Comparison of ENCODE assay signal across 7 mouse cellular contexts in the genomic region with DNA sequence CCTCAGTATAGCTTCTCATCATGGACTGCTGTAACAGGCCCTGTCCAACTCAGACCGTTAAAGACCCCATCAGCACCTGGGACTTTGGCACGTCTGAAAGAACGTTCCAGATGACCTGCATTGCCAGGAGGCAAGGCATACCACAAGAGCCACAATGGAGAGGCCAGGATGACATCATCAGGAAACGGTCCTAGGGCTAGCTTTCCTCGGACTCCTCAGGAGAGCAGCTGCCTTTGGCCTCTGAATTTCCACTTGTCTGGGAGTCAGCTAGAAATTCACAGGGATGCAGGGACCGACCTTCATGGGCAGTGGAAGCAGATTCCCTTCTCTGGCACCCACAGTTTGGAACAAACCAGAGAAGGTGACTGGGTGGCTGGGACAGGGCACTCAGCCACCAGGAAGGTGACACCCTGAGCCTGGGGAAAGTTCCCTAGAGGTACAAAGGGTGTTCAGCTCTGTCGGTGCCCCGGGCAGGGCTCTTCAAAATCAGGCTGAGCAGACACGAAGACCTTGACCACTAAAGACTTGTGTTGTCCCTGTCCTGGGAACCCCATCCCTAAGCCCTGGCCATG. TPM values are rescaled to one million over a fixed set of nuclear protein-coding genes. Genes with fewer than 3 reads are reported as not detected.
DNase-seq lines count a peak whose midpoint lies in the region; ATAC-seq and TF ChIP-seq lines count a peak whose summit lies in the region.

No protein-coding gene starts in this region.

- TF ChIP-seq CTCF in C2C12 (IDR thresholded peaks at IDR 0.05; ENCODE audit: control insufficient read depth, insufficient read depth, insufficient read length) = no peak

- H3K27ac ChIP-seq in brown adipose tissue, adult 24 weeks (replicated peaks; ENCODE audit: low read depth, low read length) = peak overlapping the region; percentile 57
- peak overlapping the region; percentile 58; the same call in 1 of the 2 replicates for H3K27ac ChIP-seq in heart, embryonic 15.5 days
- peak overlapping the region; percentile 94 for H3K27ac ChIP-seq in limb, embryonic 12.5 days

- no peaks in the 10 kb centered on the region for H3K9me3 ChIP-seq in heart, embryonic 15.5 days (replicated peaks)
- H3K9me3 ChIP-seq in limb, embryonic 12.5 days = no peaks in the 10 kb centered on the region

- H3ac ChIP-seq in C2C12 (ENCODE audit: control insufficient read depth, insufficient read length, low read depth) = peak overlapping the region; percentile 9

- no peak overlapping the region for H3K4me2 ChIP-seq in heart, embryonic 15.5 days
- H3K4me2 ChIP-seq in limb, embryonic 12.5 days = peak overlapping the region; percentile 39

- no peak for ATAC-seq in heart, embryonic 15.5 days (replicated peaks; ENCODE audit: insufficient number of reproducible peaks, insufficient read depth, low FRiP score, low read depth)
- ATAC-seq in limb, embryonic 12.5 days (ENCODE audit: insufficient number of reproducible peaks, insufficient read depth, low FRiP score, low TSS enrichment, low read depth) = no peak
- no peak for ATAC-seq in megakaryocyte-erythroid progenitor cell, adult 5-6 weeks (replicated peaks; ENCODE audit: low FRiP score, low TSS enrichment, poor library complexity, severe bottlenecking)
- ATAC-seq in megakaryocyte progenitor cell, adult 5-6 weeks (replicated peaks; ENCODE audit: poor library complexity) = no peak

- DNase-seq in layer of hippocampus, adult 11-12 months (ENCODE audit: low spot score) = no peak

- peaks cover 84% of the 10 kb centered on the region for H3K79me2 ChIP-seq in C2C12 (ENCODE audit: control insufficient read depth, insufficient read depth)

- WGBS in heart, embryonic 15.5 days = 44% methylated on average over 9 of the region's 9 CpGs
- WGBS in limb, embryonic 12.5 days = 27% methylated on average over 9 of the region's 9 CpGs

- H3K4me1 ChIP-seq in brown adipose tissue, adult 24 weeks (ENCODE audit: control insufficient read depth, insufficient read depth, insufficient read length, low read length) = peaks cover 59% of the 10 kb centered on the region
- H3K4me1 ChIP-seq in heart, embryonic 15.5 days (replicated peaks) = peaks cover 79% of the 10 kb centered on the region
- H3K4me1 ChIP-seq in limb, embryonic 12.5 days (replicated peaks) = peaks cover 99% of the 10 kb centered on the region

- H3K9ac ChIP-seq in heart, embryonic 15.5 days = 0 out of 2 replicates have a peak overlapping the region, but pooled peaks have one; percentile 3
- peak overlapping the region; percentile 37 for H3K9ac ChIP-seq in limb, embryonic 12.5 days (replicated peaks)

- H3K36me3 ChIP-seq in C2C12 (ENCODE audit: control insufficient read depth, insufficient read depth) = peaks cover 6% of the 10 kb centered on the region
- H3K36me3 ChIP-seq in heart, embryonic 15.5 days = no peaks in the 10 kb centered on the region
- no peaks in the 10 kb centered on the region for H3K36me3 ChIP-seq in limb, embryonic 12.5 days

- no peak overlapping the region for H3K4me3 ChIP-seq in C2C12 (ENCODE audit: insufficient read depth, poor library complexity, severe bottlenecking)
- no peak overlapping the region for H3K4me3 ChIP-seq in brown adipose tissue, adult 24 weeks (ENCODE audit: insufficient read depth, low read depth, low read length)
- H3K4me3 ChIP-seq in heart, embryonic 15.5 days = no peak overlapping the region
- no peak overlapping the region for H3K4me3 ChIP-seq in limb, embryonic 12.5 days (replicated peaks)

- peaks cover 38% of the 10 kb centered on the region for H3K79me3 ChIP-seq in C2C12 (ENCODE audit: low read depth)

- H3K27me3 ChIP-seq in C2C12 (ENCODE audit: control insufficient read depth, insufficient read depth, insufficient read length) = no peaks in the 10 kb centered on the region
- no peaks in the 10 kb centered on the region for H3K27me3 ChIP-seq in heart, embryonic 15.5 days
- no peaks in the 10 kb centered on the region for H3K27me3 ChIP-seq in limb, embryonic 12.5 days

TF ChIP-seq in C2C12, 6 proteins besides CTCF, POLR2A, EP300 and RAD21:
- TF ChIP-seq MAX (IDR thresholded peaks at IDR 0.05) (no peak), USF1 (IDR thresholded peaks at IDR 0.05; ENCODE audit: low read depth) (no peak), MYOD1 (IDR thresholded peaks at IDR 0.05; ENCODE audit: control insufficient read depth, insufficient read length, low read depth) (peak; percentile 77)

RNA-seq across cellular contexts. Expression of a gene that starts 21.7 kb away (rescaled TPM):
- polyA plus RNA-seq in C2C12 (2012; fragmentation: generic; extraction: Trizol) = 34.6 TPM
- polyA plus RNA-seq in brown adipose tissue, adult 24 weeks (2012; ENCODE audit: insufficient read depth, insufficient read length, missing spikeins) = 28.6 and 39.1 TPM in 2 replicates
- 12.4 and 16.8 TPM in 2 replicates for polyA plus RNA-seq in heart, embryonic 15.5 days (2015; fragmentation: Nextera tagmentation; extraction: Ambion mirVana)
- polyA plus RNA-seq in limb, embryonic 12.5 days (2016; fragmentation: Nextera tagmentation; extraction: Ambion mirVana) = 16.7 and 17.2 TPM in 2 replicates
- 71.7 and 84.7 TPM in 2 replicates for total RNA-seq in megakaryocyte-erythroid progenitor cell, adult 5-6 weeks (2014; fragmentation: Nextera tagmentation)
- total RNA-seq in megakaryocyte-erythroid progenitor cell, adult 5-6 weeks (2017) = 16.0 and 19.1 TPM in 2 replicates
- total RNA-seq in megakaryocyte progenitor cell, adult 5-6 weeks (2015) = 37.0 and 38.8 TPM in 2 replicates
- 15.7 and 17.7 TPM in 2 replicates for total RNA-seq in megakaryocyte progenitor cell, adult 5-6 weeks (2017)

RNA-seq across cellular contexts. Expression of a gene that starts 22.0 kb away (rescaled TPM):
- 0.33 TPM for polyA plus RNA-seq in C2C12 (2012; fragmentation: generic; extraction: Trizol)
- not detected in 2 replicates for polyA plus RNA-seq in brown adipose tissue, adult 24 weeks (2012; ENCODE audit: insufficient read depth, insufficient read length, missing spikeins)
- 0.19 and 0.46 TPM in 2 replicates for polyA plus RNA-seq in heart, embryonic 15.5 days (2015; fragmentation: Nextera tagmentation; extraction: Ambion mirVana)
- polyA plus RNA-seq in limb, embryonic 12.5 days (2016; fragmentation: Nextera tagmentation; extraction: Ambion mirVana) = 0.64 and 0.93 TPM in 2 replicates
- 6.4 and 9.0 TPM in 2 replicates for total RNA-seq in megakaryocyte-erythroid progenitor cell, adult 5-6 weeks (2014; fragmentation: Nextera tagmentation)
- 6.3 and 7.9 TPM in 2 replicates for total RNA-seq in megakaryocyte-erythroid progenitor cell, adult 5-6 weeks (2017)
- total RNA-seq in megakaryocyte progenitor cell, adult 5-6 weeks (2015) = not detected in 2 replicates
- total RNA-seq in megakaryocyte progenitor cell, adult 5-6 weeks (2017) = 0.81 and 1.1 TPM in 2 replicates

RNA-seq across cellular contexts. Expression of a gene that starts 45.6 kb away (rescaled TPM):
- polyA plus RNA-seq in C2C12 (2012; fragmentation: generic; extraction: Trizol) = 17.2 TPM
- 11.3 and 15.3 TPM in 2 replicates for polyA plus RNA-seq in brown adipose tissue, adult 24 weeks (2012; ENCODE audit: insufficient read depth, insufficient read length, missing spikeins)
- polyA plus RNA-seq in heart, embryonic 15.5 days (2015; fragmentation: Nextera tagmentation; extraction: Ambion mirVana) = 11.0 and 12.7 TPM in 2 replicates
- 16.9 and 19.1 TPM in 2 replicates for polyA plus RNA-seq in limb, embryonic 12.5 days (2016; fragmentation: Nextera tagmentation; extraction: Ambion mirVana)
- 9.9 and 11.8 TPM in 2 replicates for total RNA-seq in megakaryocyte-erythroid progenitor cell, adult 5-6 weeks (2014; fragmentation: Nextera tagmentation)
- 5.5 and 6.9 TPM in 2 replicates for total RNA-seq in megakaryocyte-erythroid progenitor cell, adult 5-6 weeks (2017)
- 2.0 and 2.3 TPM in 2 replicates for total RNA-seq in megakaryocyte progenitor cell, adult 5-6 weeks (2015)
- 4.7 and 5.8 TPM in 2 replicates for total RNA-seq in megakaryocyte progenitor cell, adult 5-6 weeks (2017)

RNA-seq across cellular contexts. Expression of a gene that starts 45.8 kb away (rescaled TPM):
- polyA plus RNA-seq in C2C12 (2012; fragmentation: generic; extraction: Trizol) = 50.2 TPM
- polyA plus RNA-seq in brown adipose tissue, adult 24 weeks (2012; ENCODE audit: insufficient read depth, insufficient read length, missing spikeins) = 10.3 and 13.0 TPM in 2 replicates
- polyA plus RNA-seq in heart, embryonic 15.5 days (2015; fragmentation: Nextera tagmentation; extraction: Ambion mirVana) = 23.4 and 32.9 TPM in 2 replicates
- 48.8 and 50.3 TPM in 2 replicates for polyA plus RNA-seq in limb, embryonic 12.5 days (2016; fragmentation: Nextera tagmentation; extraction: Ambion mirVana)
- total RNA-seq in megakaryocyte-erythroid progenitor cell, adult 5-6 weeks (2014; fragmentation: Nextera tagmentation) = 28.3 and 41.7 TPM in 2 replicates
- total RNA-seq in megakaryocyte-erythroid progenitor cell, adult 5-6 weeks (2017) = 40.4 and 40.6 TPM in 2 replicates
- 11.8 and 13.3 TPM in 2 replicates for total RNA-seq in megakaryocyte progenitor cell, adult 5-6 weeks (2015)
- total RNA-seq in megakaryocyte progenitor cell, adult 5-6 weeks (2017) = 34.9 and 35.8 TPM in 2 replicates

RNA-seq across cellular contexts. Expression of a gene that starts 55.8 kb away (rescaled TPM):
- 6.1 TPM for polyA plus RNA-seq in C2C12 (2012; fragmentation: generic; extraction: Trizol)
- polyA plus RNA-seq in brown adipose tissue, adult 24 weeks (2012; ENCODE audit: insufficient read depth, insufficient read length, missing spikeins) = 4.3 and 5.7 TPM in 2 replicates
- polyA plus RNA-seq in heart, embryonic 15.5 days (2015; fragmentation: Nextera tagmentation; extraction: Ambion mirVana) = 2.7 and 5.0 TPM in 2 replicates
- polyA plus RNA-seq in limb, embryonic 12.5 days (2016; fragmentation: Nextera tagmentation; extraction: Ambion mirVana) = 6.1 and 6.2 TPM in 2 replicates
- 0.35 and 1.6 TPM in 2 replicates for total RNA-seq in megakaryocyte-erythroid progenitor cell, adult 5-6 weeks (2014; fragmentation: Nextera tagmentation)
- 0.09 and 1.7 TPM in 2 replicates for total RNA-seq in megakaryocyte-erythroid progenitor cell, adult 5-6 weeks (2017)
- total RNA-seq in megakaryocyte progenitor cell, adult 5-6 weeks (2015) = 21.1 and 23.5 TPM in 2 replicates
- total RNA-seq in megakaryocyte progenitor cell, adult 5-6 weeks (2017) = 31.8 and 32.5 TPM in 2 replicates
